Mouse (Mus musculus): ENCODE data around the gene 2310034G01Rik. TPM values are rescaled to one million over a fixed set of nuclear protein-coding genes. Genes with fewer than 3 reads are reported as not detected.

2310034G01Rik gene
- polyA plus RNA-seq, 1 experiment from 2014 or later, result 2.1 TPM

DNA sequence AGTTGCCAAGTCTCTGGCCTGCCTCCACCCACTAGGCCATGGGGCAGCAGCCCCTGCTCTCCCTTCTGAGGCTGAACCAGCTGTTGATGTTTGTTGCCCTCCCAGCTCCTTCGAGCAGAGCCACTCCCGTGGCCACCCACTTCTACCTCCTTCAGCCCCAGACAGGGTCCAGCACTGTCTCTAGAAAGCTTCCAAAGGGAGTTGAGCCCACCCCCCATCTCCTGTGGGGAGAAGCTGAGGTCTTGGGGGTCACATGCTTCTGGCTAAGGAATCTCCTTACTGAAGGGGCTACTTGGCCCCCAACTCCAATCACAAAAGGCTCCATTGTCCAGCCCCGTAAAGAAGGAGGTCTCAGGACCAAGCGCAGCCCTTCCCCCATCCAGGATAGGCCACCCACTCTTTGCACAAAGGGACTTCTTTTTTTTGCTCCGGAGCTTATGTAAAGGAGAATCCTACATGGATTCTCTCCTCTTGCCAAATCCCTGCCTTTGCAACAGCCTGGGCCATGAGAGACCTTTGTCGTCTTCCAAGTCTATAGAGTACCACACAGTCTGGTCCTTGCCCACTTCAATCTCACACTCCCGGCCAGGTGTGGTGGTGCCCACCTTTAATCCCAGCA, 17.3 kb downstream of the 2310034G01Rik start:
- Histone ChIP-seq H3K27ac (no peak overlapping the region), H3K9me3 (no peaks in the 10 kb centered on the region), H3K4me3 (no peak overlapping the region), H3K9ac (no peak overlapping the region), H3K4me2 (no peak overlapping the region), H3K36me3 (peaks cover 28% of the 10 kb centered on the region), H3K27me3 (0 out of 2 replicates have a peak, but pooled peaks cover 3% of the 10 kb centered on the region), H3K4me1 (peaks cover 24% of the 10 kb centered on the region)
- no peak for ATAC-seq (ENCODE audit: insufficient number of reproducible peaks, low FRiP score, low TSS enrichment, low read depth)
- WGBS, result 70% methylated on average over 7 of the region's 7 CpGs

DNA sequence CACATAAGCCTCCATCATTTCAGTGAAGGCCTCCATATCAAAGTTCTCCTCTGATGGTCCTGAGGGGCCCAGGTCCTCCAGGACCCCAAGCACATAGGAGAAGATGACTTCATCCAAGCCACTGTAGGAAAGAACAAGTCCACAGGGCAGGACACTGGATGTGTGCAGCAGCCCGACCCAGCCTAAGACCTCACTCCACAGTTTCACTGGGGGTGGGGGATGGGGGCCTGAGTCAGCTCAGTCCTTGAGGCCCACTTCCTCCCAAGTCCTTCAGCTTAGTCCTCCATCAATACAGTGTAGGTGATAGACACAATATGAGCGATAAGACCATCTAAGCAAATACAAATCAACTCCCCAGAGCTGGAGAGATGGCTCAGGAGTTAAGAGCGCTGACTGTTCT, 18.2 kb downstream of the 2310034G01Rik start:
- Histone ChIP-seq H3K27me3 (peaks cover 12% of the 10 kb centered on the region), H3K9me3 (no peaks in the 10 kb centered on the region), H3K4me1 (peaks cover 27% of the 10 kb centered on the region), H3K27ac (no peak overlapping the region), H3K36me3 (peaks cover 28% of the 10 kb centered on the region), H3K9ac (no peak overlapping the region), H3K4me2 (no peak overlapping the region), H3K4me3 (no peak overlapping the region)
- 89% methylated on average over 3 of the region's 3 CpGs for WGBS
- no peak for ATAC-seq (ENCODE audit: insufficient number of reproducible peaks, low FRiP score, low TSS enrichment, low read depth)

DNA sequence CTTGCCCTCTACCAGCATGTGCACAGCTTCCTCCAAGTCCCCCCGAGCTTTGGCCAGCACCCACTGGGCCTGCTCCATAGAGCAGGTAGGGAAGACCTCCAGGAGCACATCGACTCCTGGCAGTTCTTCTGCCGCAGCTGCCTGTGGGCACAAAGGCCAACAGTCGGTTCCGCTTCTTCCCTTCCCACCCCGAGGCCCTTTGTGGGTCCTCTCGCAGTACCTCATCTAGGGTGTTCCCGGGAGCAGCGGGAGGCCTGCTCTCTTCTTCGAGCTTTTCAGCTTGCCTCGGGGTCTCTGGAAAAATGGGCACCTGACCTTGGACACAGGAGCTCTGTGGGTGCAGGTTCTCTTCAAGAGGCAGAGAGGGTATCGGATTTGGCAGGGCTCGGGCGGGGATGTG, 18.8 kb downstream of the 2310034G01Rik start:
- Histone ChIP-seq H3K36me3 (peaks cover 28% of the 10 kb centered on the region), H3K4me3 (no peak overlapping the region), H3K27me3 (peaks cover 18% of the 10 kb centered on the region), H3K27ac (no peak overlapping the region), H3K9me3 (no peaks in the 10 kb centered on the region), H3K4me1 (peaks cover 32% of the 10 kb centered on the region), H3K4me2 (no peak overlapping the region), H3K9ac (no peak overlapping the region)
- ATAC-seq (ENCODE audit: insufficient number of reproducible peaks, low FRiP score, low TSS enrichment, low read depth), result no peak
- 91% methylated on average over 14 of the region's 14 CpGs for WGBS

DNA sequence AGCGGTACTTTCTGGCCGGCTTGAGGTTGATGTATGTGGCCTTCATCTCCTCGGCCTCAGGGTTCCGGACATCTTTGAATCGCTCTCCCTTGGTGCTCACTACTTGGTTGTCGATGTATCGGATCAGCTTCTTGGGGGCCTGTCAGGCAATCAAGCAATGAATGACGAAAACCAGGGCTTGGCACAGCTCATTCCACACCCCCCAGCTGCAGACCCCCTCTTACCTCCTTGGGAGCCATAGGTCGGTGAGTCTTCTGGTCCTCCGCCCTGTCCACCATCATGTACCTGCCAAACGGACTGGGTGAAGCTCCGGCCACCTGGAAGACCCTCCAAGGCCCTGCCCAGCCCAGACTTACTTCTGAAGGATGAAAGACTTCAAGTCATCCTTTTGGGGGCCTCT, 19.4 kb downstream of the 2310034G01Rik start:
- Histone ChIP-seq H3K27ac (no peak overlapping the region), H3K4me2 (no peak overlapping the region), H3K36me3 (peaks cover 28% of the 10 kb centered on the region), H3K9ac (no peak overlapping the region), H3K27me3 (peaks cover 24% of the 10 kb centered on the region), H3K9me3 (no peaks in the 10 kb centered on the region), H3K4me1 (peaks cover 32% of the 10 kb centered on the region), H3K4me3 (no peak overlapping the region)
- ATAC-seq (ENCODE audit: insufficient number of reproducible peaks, low FRiP score, low TSS enrichment, low read depth), result no peak
- WGBS, result 93% methylated on average over 12 of the region's 12 CpGs

DNA sequence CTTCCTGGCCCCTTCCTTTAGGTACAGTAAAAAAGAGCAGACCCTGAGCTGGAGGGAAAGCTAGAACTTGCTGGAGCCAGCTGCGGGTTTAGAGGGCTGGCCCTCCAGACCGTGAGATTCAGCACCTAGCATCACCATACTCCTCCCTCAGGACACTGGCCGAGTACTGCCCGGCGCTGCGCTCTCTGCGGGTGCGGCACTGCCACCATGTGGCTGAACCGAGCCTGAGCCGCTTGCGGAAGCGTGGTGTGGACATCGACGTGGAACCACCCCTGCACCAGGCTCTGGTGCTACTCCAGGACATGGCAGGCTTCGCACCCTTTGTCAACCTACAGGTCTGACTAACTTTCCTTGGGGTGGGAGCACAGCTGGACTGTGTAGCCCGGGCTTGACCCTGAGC, 20.2 kb downstream of the 2310034G01Rik start:
- Histone ChIP-seq H3K36me3 (peaks cover 28% of the 10 kb centered on the region), H3K4me3 (no peak overlapping the region), H3K4me2 (peak overlapping the region; percentile 17), H3K4me1 (peaks cover 32% of the 10 kb centered on the region), H3K9ac (no peak overlapping the region), H3K27me3 (peaks cover 32% of the 10 kb centered on the region), H3K9me3 (no peaks in the 10 kb centered on the region), H3K27ac (no peak overlapping the region)
- ATAC-seq (ENCODE audit: insufficient number of reproducible peaks, low FRiP score, low TSS enrichment, low read depth), result no peak
- 7% methylated on average over 16 of the region's 16 CpGs for WGBS

DNA sequence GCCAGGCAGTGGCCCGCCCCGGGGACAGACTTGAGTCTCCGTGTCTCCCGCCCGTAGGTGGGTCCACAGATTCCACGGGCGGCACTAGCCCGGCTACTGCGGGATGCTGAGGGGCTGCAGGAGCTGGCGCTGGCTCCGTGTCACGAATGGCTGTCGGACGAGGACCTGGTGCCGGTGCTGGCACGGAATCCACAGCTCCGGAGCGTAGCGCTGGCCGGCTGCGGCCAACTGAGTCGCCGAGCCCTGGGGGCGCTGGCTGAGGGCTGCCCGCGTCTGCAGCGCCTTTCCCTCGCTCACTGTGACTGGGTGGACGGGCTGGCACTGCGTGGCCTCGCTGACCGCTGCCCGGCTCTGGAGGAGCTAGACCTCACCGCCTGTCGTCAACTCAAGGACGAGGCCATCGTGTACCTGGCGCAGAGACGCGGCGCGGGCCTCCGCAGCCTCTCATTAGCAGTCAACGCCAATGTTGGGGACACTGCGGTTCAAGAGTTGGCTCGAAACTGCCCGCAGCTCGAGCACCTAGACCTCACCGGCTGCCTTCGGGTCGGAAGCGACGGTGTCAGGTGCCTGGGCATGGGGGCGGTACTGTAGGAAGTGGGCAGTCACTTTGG, 21.0 kb downstream of the 2310034G01Rik start:
- H3K4me3 ChIP-seq, result peak overlapping the region; percentile 75
- H3K4me1 ChIP-seq, result peaks cover 32% of the 10 kb centered on the region
- peaks cover 28% of the 10 kb centered on the region for H3K36me3 ChIP-seq
- peak overlapping the region; percentile 90 for H3K27ac ChIP-seq
- H3K4me2 ChIP-seq, result peak overlapping the region; percentile 100
- H3K27me3 ChIP-seq, result peaks cover 40% of the 10 kb centered on the region
- WGBS, result 1% methylated on average over 54 of the region's 54 CpGs
- peak overlapping the region; percentile 64 for H3K9ac ChIP-seq
- H3K9me3 ChIP-seq, result no peaks in the 10 kb centered on the region
- ATAC-seq (ENCODE audit: insufficient number of reproducible peaks, low FRiP score, low TSS enrichment, low read depth), result no peak; the same call in 1 of the 2 replicates

DNA sequence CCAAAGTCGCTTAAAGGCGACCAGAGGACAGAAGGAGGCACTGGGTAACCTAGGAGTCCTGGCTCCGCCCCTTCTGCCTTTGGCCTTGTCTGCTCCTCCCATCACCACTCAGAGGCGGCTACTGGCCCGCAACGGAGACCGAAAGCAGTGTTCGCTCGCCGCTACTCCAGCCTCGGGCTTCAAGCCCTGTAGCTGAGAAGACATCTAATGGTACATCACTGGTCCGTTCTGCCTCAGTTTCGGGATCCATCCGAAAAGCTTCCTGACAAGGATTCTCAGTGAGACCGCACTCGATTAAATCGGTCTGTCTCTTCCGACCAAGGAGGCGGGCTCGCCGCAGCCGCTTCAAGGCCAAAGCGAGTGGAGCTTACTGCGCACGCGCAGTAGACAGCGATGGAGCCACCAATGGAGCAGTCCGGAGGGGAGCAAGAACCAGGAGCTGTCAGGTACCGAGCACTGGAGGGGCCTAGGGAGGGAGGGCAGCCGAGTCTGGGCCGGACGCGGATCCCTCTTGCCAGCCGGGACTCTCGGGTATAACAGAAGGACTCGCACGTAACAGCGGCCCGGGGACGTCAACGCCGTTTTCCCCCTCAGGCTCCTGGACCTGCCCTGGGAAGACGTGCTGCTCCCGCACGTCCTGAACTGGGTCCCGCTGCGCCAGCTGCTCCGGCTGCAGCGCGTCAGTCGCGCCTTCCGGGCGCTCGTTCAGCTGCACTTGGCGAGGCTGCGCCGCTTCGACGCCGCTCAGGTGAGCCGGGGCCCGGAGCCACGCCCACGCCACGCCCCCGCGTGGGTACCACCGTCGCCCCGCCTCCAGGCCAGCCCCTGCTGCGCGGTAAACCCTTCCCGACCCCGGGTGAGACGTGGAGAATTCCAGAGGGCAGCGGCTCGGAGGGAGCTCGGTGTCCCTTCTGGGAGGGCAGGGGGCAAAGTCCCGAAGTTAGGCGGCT, 21.7 kb downstream of the 2310034G01Rik start, which contains the start of gene Fbxl15:
Gene Fbxl15 (plus strand): TSS at position 104 of the 950 bp plus-strand sequence.
- H3K36me3 ChIP-seq, result peaks cover 28% of the 10 kb centered on the region
- peaks cover 48% of the 10 kb centered on the region for H3K27me3 ChIP-seq
- under 1% methylated on average over 81 of the region's 81 CpGs for WGBS
- H3K27ac ChIP-seq, result peak within 1 kb of the TSS; percentile 90
- H3K9ac ChIP-seq, result peak within 1 kb of the TSS; percentile 64
- peak within 1 kb of the TSS; percentile 100 for H3K4me2 ChIP-seq
- peaks cover 32% of the 10 kb centered on the region for H3K4me1 ChIP-seq
- peak within 1 kb of the TSS; percentile 75 for H3K4me3 ChIP-seq
- no peaks in the 10 kb centered on the region for H3K9me3 ChIP-seq
- peak; percentile 87 for ATAC-seq (ENCODE audit: insufficient number of reproducible peaks, low FRiP score, low TSS enrichment, low read depth)

DNA sequence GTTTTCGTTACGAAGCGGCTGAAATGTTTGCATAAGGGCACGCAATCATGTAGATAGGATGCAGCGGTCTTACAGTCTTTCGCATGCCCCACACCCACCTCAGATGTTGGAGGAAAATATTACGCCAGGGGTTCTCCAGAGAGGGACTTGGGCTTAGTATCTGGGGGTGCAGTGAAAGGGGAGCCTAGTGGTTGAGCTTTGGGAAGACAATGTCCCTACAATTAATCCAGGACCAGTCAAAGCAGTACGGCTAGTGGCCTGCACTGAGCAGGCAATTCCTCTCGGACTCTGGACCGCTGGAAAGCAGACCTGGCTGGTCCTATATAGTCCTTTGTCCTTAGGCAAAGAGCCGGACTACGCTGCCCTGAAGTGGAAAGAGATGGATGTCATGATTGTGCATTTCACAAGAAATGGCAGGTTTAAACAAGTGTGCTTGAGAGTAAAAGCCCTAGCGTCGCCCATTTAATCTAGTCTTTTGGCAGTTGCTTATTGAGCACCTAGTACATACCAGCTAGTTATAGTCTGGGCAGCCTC, 22.5 kb downstream of the 2310034G01Rik start:
- Histone ChIP-seq H3K4me1 (peaks cover 33% of the 10 kb centered on the region), H3K4me3 (peak overlapping the region; percentile 75), H3K36me3 (peaks cover 26% of the 10 kb centered on the region), H3K9ac (no peak overlapping the region), H3K4me2 (peak overlapping the region; percentile 100), H3K27me3 (peaks cover 55% of the 10 kb centered on the region), H3K9me3 (no peaks in the 10 kb centered on the region), H3K27ac (peak overlapping the region; percentile 90; the same call in 1 of the 2 replicates)
- ATAC-seq (ENCODE audit: insufficient number of reproducible peaks, low FRiP score, low TSS enrichment, low read depth), result no peak
- WGBS, result 32% methylated on average over 14 of the region's 14 CpGs

DNA sequence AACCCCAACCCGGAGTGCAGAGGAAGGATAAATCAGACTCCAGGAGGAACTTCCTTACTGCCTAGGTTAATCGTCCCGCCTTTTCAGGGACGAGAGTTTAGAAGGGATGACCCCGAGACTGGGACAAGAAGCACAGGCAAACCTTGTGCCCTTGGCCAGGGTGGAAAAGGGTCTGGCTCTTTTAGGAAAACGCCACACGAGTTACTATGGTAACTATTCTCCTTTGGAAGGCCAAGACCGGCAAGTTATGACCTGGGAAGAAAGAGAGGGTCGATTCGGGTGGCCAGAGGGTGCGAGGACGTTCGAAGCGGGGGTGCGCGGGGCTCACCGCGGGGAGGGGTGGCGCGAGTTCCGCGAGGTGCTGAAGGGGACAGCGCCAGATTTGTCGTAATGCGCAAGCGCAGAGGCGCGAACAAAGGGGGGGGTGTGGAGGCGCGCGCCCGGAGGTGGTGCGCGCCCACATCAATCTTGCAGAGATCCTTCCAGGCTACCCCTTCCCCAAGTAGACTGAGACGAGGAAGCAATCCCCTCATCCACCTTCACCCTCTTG, 23.3 kb downstream of the 2310034G01Rik start, which contains the start of gene Psd:
Gene Psd (minus strand): TSS at position 401 of the 550 bp plus-strand sequence.
- ATAC-seq (ENCODE audit: insufficient number of reproducible peaks, low FRiP score, low TSS enrichment, low read depth), result no peak
- Histone ChIP-seq H3K4me1 (peaks cover 39% of the 10 kb centered on the region), H3K4me3 (peak within 1 kb of the TSS; percentile 75), H3K4me2 (peak within 1 kb of the TSS; percentile 100), H3K9me3 (no peaks in the 10 kb centered on the region), H3K36me3 (peaks cover 18% of the 10 kb centered on the region), H3K27me3 (peaks cover 63% of the 10 kb centered on the region), H3K9ac (peak within 1 kb of the TSS; percentile 64; the same call in 1 of the 2 replicates), H3K27ac (peak within 1 kb of the TSS; percentile 90)
- under 1% methylated on average over 35 of the region's 35 CpGs for WGBS

DNA sequence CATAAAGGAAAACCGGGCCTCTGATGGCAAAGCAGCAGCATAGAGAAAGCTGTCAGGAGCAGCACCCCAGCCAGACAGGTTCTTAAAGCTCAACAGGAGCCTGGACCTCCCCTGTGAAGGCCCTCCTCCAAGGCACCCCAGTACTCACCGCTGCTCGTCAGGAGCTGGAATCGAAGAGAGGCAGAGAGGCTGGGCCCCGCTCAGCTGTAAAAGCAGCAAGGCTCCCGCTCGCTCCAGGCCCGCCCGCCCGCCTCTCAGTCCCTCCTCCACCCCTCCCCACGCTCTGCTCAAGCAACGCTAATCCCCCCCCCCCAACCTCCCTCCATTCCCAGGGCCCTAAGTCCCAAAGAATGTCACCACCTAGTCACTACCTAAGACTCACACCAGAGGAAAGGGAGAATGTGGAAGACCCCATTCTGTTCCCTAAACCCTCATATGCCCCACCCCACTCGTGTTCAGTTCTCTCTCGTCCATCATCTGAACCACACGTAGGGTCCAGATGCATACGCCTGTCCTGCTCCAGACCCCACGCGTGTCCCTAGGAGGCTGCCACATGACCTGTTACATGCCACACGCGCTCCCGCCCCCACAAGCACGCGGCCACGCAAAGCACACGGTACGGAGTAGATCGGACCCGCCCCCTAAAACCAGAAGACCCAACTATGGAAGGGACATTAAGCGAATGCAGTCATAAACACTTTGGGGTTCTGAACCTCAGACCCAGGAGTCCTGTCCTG, 23.9 kb downstream of the 2310034G01Rik start:
- Histone ChIP-seq H3K36me3 (peaks cover 12% of the 10 kb centered on the region), H3K4me3 (no peak overlapping the region), H3K4me1 (peaks cover 46% of the 10 kb centered on the region), H3K9ac (no peak overlapping the region), H3K27ac (no peak overlapping the region), H3K9me3 (no peaks in the 10 kb centered on the region), H3K27me3 (peaks cover 70% of the 10 kb centered on the region), H3K4me2 (no peak overlapping the region)
- no peak for ATAC-seq (ENCODE audit: insufficient number of reproducible peaks, low FRiP score, low TSS enrichment, low read depth)
- 6% methylated on average over 29 of the region's 29 CpGs for WGBS

DNA sequence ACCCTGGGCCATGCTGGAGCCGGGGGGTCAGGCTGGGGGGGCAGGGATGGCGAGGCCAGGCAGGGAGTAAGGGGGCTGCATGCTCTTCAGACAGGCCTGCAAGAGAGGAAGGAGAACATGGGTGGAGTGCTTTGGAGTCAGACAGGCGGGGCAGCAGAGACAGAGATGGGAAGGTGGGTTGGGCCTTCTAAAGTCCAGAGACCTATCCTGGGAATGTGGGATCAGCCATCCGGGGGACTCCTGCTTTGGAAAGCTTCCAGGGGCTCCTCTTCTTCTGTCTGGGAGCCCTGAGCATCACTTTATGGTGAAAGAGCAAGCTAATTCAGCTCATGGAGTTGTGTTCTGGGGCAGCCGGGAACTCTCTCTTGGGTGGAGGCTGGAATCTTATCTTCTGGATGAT, 25.2 kb downstream of the 2310034G01Rik start:
- H3K9ac ChIP-seq, result no peak overlapping the region
- no peaks in the 10 kb centered on the region for H3K9me3 ChIP-seq
- 61% methylated on average over 5 of the region's 5 CpGs for WGBS
- no peaks in the 10 kb centered on the region for H3K36me3 ChIP-seq
- peaks cover 42% of the 10 kb centered on the region for H3K4me1 ChIP-seq
- H3K27ac ChIP-seq, result no peak overlapping the region
- H3K4me3 ChIP-seq, result no peak overlapping the region
- H3K27me3 ChIP-seq, result peaks cover 79% of the 10 kb centered on the region
- ATAC-seq (ENCODE audit: insufficient number of reproducible peaks, low FRiP score, low TSS enrichment, low read depth), result no peak
- H3K4me2 ChIP-seq, result no peak overlapping the region
